Mouse (Mus musculus) adrenal gland, postnatal 4 days (tissue): ENCODE measurements around the gene Tpcn2. TPM values are rescaled to one million over a fixed set of nuclear protein-coding genes. Genes with fewer than 3 reads are reported as not detected.

ENCODE experiments used
- DNase-seq, 2 experiments: peaks; one replicate each; pipeline ENCODE4 v3.0.0; 2021 to 2022; ENCODE audit warnings: low spot score in 2 of 2, mixed read lengths in 2 of 2
- total RNA-seq, 2 experiments: library from RNA; stranded (reverse); gene quantifications; 2 replicates each; pipeline ENCODE4 v1.2.3; 2021

Gene Tpcn2
- total RNA-seq, 2 experiments from 2014 or later: 21.2 to 26.9 TPM

- DNase-seq: no peak
These were observed 75.8 kb downstream of the Tpcn2 start, which contains the start of gene 1810010D01Rik for GRCm38 (mm10) chr7:145208006-145208405. Gene 1810010D01Rik, minus strand, starts transcription at chr7:145208119.

- DNase-seq: no peak
These were observed 77.0 kb downstream of the Tpcn2 start for GRCm38 (mm10) chr7:145206801-145207200.

DNA sequence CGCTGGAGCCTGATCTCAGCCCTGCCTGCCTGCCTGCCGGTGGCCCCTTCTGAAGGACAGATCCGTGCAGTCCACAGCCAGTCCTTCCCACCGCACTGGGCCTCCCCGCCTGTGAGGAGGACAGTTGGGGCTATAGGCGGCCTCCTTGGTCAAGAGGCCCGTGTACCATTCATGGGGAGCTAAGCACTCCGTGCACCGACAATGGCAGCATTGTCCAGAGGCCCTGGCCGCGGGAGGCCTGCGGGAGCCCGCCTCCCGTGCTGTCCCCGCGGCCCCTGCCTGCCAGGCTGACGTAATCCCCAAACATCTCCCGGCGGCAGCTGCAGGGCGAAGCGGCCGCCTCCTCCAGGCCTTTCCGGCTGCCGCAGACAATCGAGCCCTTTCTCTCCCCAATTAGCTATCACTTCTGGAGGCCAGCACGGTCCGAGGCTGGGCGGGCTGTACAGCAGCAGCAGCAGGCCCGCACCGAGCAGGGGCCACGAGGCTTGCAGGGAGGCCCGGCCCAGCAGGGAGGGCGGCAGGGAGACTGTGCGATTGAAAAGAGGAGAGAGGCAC, 77.7 kb downstream of the Tpcn2 start:
- peak; percentile 31 to 34 for DNase-seq

DNA sequence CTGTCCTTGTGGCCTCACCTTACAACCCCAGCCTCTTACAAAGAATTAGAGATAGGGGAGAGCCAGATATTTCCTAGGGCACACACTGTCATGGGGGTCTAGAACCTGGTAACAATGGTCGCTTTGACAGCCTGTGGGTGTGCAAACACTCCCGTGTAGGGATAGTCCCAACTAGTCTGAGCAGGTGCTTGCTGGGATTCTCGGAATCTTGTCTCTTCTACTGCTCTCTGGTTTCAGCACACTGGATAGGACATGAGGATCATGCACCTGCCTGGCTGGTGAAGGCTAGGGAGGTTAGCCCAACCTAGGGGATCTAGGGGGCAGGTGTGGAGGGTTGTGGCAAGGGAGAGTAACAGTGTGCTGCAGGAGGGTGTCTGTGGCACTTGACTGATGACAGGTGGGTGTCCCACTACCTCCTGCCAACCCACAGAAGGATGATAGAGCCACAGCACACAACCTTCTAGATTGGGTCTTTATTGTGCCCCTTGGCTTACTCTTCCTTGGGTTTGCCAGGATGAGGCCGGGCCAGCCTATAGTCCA, 78.4 kb downstream of the Tpcn2 start:
- DNase-seq: no peak

- no peak for DNase-seq
These were observed 84.1 kb downstream of the Tpcn2 start for GRCm38 (mm10) chr7:145199711-145200110.

- no peak for DNase-seq
These were observed 85.5 kb downstream of the Tpcn2 start for GRCm38 (mm10) chr7:145198223-145198714.

GRCm38 (mm10) chr7:145197711-145198110, 86.1 kb downstream of the Tpcn2 start:
- DNase-seq: no peak

- DNase-seq: no peak
These were observed 86.8 kb downstream of the Tpcn2 start for GRCm38 (mm10) chr7:145197042-145197441.

DNA sequence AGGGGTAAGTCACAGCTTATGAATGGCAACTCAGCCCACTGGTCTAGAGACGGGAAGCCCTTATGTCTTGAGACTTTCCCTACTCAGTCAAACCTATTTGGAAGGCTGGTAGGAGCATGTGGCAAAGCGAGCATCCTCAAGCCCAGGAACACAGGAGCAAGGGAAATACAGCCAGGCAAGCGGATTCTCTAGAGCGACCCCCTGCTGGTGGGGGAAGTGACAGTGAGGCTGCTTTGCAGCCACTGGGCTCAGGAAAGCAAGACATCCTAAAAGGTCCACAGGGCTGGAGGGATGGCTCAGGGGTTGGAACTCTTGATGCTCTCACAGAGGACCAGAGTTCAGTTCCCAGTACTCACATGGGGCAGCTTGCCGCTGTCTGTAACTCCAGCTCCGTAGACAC, 87.5 kb downstream of the Tpcn2 start:
- DNase-seq: no peak

- DNase-seq: no peak
These were observed 88.5 kb downstream of the Tpcn2 start for GRCm38 (mm10) chr7:145195186-145195927.

DNA sequence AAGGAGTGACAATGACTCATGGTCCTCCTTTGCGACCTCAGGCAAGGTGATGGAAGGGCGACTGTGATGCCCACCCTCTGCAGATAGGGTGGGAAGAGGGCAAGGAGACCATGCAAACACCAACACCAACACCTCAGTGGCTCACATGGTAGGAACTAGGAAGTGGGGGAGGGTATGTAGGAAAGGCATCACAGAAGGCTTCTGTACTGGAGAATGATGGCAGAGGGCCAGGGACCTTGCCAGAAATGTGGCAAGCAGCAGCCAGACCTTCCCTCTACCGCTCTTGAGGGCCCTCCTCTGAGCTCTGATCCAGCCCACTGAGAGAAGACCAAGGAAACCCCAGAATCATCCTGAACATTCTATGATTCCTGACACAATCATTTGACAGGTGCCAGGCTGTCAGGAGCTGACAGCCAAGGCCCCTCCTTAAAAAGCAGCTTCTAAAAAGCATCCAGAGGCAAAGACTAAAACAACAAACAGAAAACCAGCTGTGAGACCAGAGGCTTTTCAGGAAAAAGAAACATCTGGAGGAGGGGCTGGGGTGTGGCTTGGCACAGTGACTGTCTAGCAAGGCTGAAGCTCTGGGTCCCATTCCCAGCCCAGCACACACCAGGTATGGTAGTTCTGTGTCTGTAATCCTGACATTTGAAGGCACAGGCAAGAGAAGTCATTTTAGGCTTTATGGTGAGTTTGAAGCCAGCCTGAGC, 89.2 kb downstream of the Tpcn2 start:
- DNase-seq: no peak

DNA sequence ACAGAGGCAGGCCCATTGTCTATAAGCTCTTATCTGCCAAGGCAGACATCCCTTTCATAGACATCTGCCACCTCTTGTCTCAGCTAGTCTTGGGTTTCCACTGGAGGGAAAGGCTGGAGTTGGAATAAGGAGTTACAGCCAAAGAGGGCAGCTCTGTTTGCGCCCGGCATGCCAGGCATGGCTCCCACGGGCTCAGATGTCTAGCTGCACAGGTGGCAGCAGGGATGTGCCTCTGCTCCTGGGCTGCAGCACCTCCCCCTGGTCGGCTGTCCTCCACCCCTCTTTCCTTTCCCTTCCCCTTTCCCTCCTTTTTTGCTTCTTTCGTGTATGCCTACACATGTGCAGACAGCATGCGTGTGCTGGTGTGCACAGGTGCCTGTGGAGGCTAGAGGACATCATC, 91.0 kb downstream of the Tpcn2 start:
- DNase-seq: no peak

DNA sequence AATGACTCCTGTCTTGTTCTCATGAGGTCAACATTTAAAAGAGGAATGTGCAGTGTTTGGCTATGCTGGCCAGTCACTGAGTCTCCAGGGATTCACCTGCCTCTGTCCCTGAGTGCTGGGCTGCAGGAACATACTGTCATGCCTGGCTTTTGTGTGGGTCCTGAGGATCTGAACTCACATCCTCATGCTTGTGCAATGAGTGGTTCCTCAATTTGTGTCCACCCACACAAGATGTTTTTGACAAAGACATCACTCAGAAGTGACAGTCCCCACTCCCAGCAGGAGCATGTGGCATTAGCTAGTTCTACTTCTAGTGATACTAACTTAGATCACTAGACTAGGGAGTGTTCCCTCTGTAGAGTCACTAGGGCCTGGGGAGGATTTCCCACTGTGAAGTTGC, 93.3 kb downstream of the Tpcn2 start:
- DNase-seq: no peak

- no peak for DNase-seq
These were observed 94.5 kb downstream of the Tpcn2 start for GRCm38 (mm10) chr7:145189342-145189741.

DNA sequence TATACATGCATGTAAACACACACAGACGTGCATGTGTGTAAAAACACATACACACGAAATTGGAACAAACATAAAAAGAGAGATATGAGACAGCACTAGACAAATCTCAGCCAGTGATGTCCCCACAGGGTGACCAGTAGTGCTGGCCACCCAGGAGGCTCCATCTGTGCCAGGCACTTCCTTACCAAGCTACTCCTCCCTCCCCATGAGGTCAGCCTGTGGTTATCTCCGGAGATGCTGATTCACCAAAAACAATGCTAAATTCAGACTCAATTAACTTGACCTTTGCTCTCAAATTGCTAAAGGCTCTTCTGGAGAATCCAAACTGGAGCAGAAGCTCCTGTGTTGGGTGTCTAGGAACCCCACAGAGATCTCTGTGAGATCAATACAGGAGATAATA, 96.0 kb downstream of the Tpcn2 start:
- no peak for DNase-seq

DNA sequence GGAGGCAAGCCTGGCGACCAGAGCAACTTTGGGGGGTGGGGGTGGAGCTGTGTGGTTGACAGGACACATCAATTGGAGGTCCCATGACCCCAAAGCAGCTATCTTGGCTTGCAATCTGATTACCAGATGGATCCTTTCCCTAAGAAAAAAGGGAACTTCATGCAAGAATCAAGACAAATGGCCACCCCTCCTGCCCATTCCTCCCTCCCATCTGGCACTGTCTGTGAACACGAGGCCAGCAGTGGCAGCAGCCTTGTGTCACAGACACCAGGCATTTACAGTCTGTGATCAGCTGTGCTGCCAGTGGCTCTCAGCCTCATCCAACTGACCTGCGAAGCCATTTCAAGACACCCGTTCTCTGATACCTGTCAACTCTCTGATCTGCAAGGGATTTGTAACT, 101.4 kb downstream of the Tpcn2 start:
- DNase-seq: no peak

GRCm38 (mm10) chr7:145181376-145182034, 102.3 kb downstream of the Tpcn2 start:
- DNase-seq: no peak

DNA sequence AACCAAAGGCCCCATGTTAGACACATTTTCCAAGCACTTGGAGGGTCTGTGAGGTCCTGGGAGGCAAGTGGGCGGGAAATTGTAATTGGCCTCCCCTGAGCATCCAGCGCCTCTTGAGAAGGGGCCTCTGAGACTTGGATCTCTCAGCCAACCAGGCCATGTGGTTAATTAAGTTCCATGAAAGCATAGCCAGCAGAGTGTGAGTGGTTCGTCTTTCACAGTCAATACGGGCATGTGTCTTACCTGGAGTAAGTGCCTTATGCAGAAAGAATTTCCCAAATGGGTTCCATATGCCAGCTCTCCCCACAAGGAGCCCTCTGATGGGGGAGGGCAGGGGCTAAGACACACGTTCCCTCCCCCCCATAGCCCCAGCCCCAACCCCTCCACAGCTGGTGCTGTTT, 104.1 kb downstream of the Tpcn2 start:
- no peak for DNase-seq

GRCm38 (mm10) chr7:145176750-145177589, 106.8 kb downstream of the Tpcn2 start:
- no peak for DNase-seq

GRCm38 (mm10) chr7:145173563-145173962, 110.2 kb downstream of the Tpcn2 start:
- DNase-seq: no peak
